Mouse (Mus musculus) myocyte (in vitro differentiated cells): ENCODE measurements at regions not wholly inside any gene's neighbourhood (a gene's known extent, or its start where the extent isn't known, plus 50 kb on each side); places are given as distances from the start of the nearest gene placed in this dataset.

Source experiments
- CEBPB ChIP-seq: IDR thresholded peaks from 2 replicates; pipeline ENCODE4 v1.6.1; 2011; ENCODE audit warnings: mild to moderate bottlenecking, moderate library complexity; ENCODE audit not compliant: poor library complexity, insufficient read depth, severe bottlenecking
- E2F4 ChIP-seq: IDR thresholded peaks from one replicate; pipeline ENCODE4 v1.6.1; 2011; ENCODE audit warnings: mild to moderate bottlenecking, control low read depth, moderate library complexity; ENCODE audit not compliant: insufficient read depth
- MAX ChIP-seq: IDR thresholded peaks from one replicate; pipeline ENCODE4 v1.6.1; 2011; ENCODE audit warnings: low read depth, mild to moderate bottlenecking, control low read depth
- MYOD1 ChIP-seq, 3 experiments: IDR thresholded peaks; one replicate each; pipeline ENCODE4 v1.6.1; 2011; ENCODE audit warnings: control low read depth in 2 of 3, low read depth in 2 of 3, mild to moderate bottlenecking in 2 of 3, moderate library complexity in 1 of 3; ENCODE audit not compliant: insufficient read length in 2 of 3, control insufficient read depth in 1 of 3
- MYOG ChIP-seq, 3 experiments: IDR thresholded peaks; one replicate each; pipeline ENCODE4 v1.6.1; 2011; ENCODE audit warnings: control low read depth in 2 of 3, low read depth in 2 of 3, mild to moderate bottlenecking in 2 of 3; ENCODE audit not compliant: insufficient read length in 2 of 3, control insufficient read depth in 1 of 3, insufficient read depth in 1 of 3
- POLR2A ChIP-seq: IDR thresholded peaks from one replicate; pipeline ENCODE4 v1.6.1; 2011; ENCODE audit warnings: low read depth, mild to moderate bottlenecking, control low read depth, moderate library complexity; ENCODE audit not compliant: insufficient read length
- POLR2AphosphoS2 ChIP-seq: IDR thresholded peaks from one replicate; pipeline ENCODE4 v1.6.1; 2011; ENCODE audit warnings: low read depth, control low read depth; ENCODE audit not compliant: insufficient read length
- REST ChIP-seq: IDR thresholded peaks from one replicate; pipeline ENCODE4 v1.6.1; 2011; ENCODE audit warnings: mild to moderate bottlenecking, control low read depth, moderate library complexity; ENCODE audit not compliant: insufficient read depth, insufficient read length
- SRF ChIP-seq: IDR thresholded peaks from one replicate; pipeline ENCODE4 v1.6.1; 2011; ENCODE audit warnings: low read depth; ENCODE audit not compliant: control insufficient read depth, insufficient read length
- TCF12 ChIP-seq: IDR thresholded peaks from one replicate; pipeline ENCODE4 v1.6.1; 2011; ENCODE audit warnings: mild to moderate bottlenecking, control low read depth; ENCODE audit not compliant: poor library complexity, insufficient read depth, severe bottlenecking
- TCF3 ChIP-seq: IDR thresholded peaks from one replicate; pipeline ENCODE4 v1.6.1; 2011; ENCODE audit warnings: low read depth, control low read depth; ENCODE audit not compliant: insufficient read length
- USF1 ChIP-seq: IDR thresholded peaks from one replicate; pipeline ENCODE4 v1.6.1; 2011; ENCODE audit warnings: low read depth, mild to moderate bottlenecking, control low read depth, moderate library complexity

GRCm38 (mm10) chr2:179096861-179097260 is 345.4 kb upstream of the Cdh4 start:
- no peak for TF ChIP-seq E2F4
- TF ChIP-seq MAX: no peak
- TF ChIP-seq SRF: no peak
- no peak for TF ChIP-seq TCF12
- TF ChIP-seq POLR2A: no peak
- TF ChIP-seq USF1: no peak
- no peak for TF ChIP-seq CEBPB
- no peak for TF ChIP-seq POLR2AphosphoS2
- no peak for TF ChIP-seq REST
- no peak for TF ChIP-seq MYOG (IDR thresholded peaks at IDR 0.05; ENCODE audit: control insufficient read depth in 1 of 3, insufficient read depth in 1 of 3, insufficient read length in 2 of 3, low read depth in 2 of 3)
- no peak for TF ChIP-seq MYOD1 (IDR thresholded peaks at IDR 0.05; ENCODE audit: control insufficient read depth in 1 of 3, insufficient read length in 2 of 3, low read depth in 2 of 3)
- TF ChIP-seq TCF3: no peak
